Mouse (Mus musculus) hindbrain, embryonic 11.5 days (tissue): ENCODE data around the gene Cyp4f18. TPM values are rescaled to one million over a fixed set of nuclear protein-coding genes. Genes with fewer than 3 reads are reported as not detected.
"Not testable (repeated sequence)": the region's sequence is repeated elsewhere in the genome, so short reads cannot be mapped to it uniquely, and the experiment has no call there.

Source experiments
- ATAC-seq: fragments of 200-750 bp; cut with Nextera tagmentation; 2 replicates; pipeline ENCODE4 v1.8.0; 2017; ENCODE audit warnings: mild to moderate bottlenecking, moderate TSS enrichment, moderate library complexity; ENCODE audit not compliant: low FRiP score
- DNase-seq: peaks from one replicate; pipeline ENCODE4 v3.0.0-alpha.2; 2015; ENCODE audit warnings: low spot score
- H3K27ac ChIP-seq: fragments of 300-500 bp; sonication (generic); 2 replicates; pipeline ENCODE4 v1.5.1; 2014; ENCODE audit warnings: mild to moderate bottlenecking, low read depth, low read length
- H3K27me3 ChIP-seq: fragments of 300-500 bp; sonication (generic); 2 replicates; pipeline ENCODE4 v1.6.1; 2014; ENCODE audit warnings: mild to moderate bottlenecking, low read length, moderate library complexity, mixed read lengths; ENCODE audit not compliant: control insufficient read depth, insufficient read depth
- H3K36me3 ChIP-seq: fragments of 300-500 bp; sonication (generic); 2 replicates; pipeline ENCODE4 v1.6.1; 2014; ENCODE audit warnings: mild to moderate bottlenecking, low read length, moderate library complexity, mixed read lengths; ENCODE audit not compliant: control insufficient read depth, insufficient read depth
- H3K4me1 ChIP-seq: fragments of 300-500 bp; sonication (generic); replicated peaks from 2 replicates; pipeline ENCODE4 v1.6.1; 2014; ENCODE audit warnings: low read length, mixed read lengths; ENCODE audit not compliant: control insufficient read depth, insufficient read depth
- H3K4me2 ChIP-seq: fragments of 300-500 bp; sonication (generic); replicated peaks from 2 replicates; pipeline ENCODE4 v1.6.1; 2014; ENCODE audit warnings: mild to moderate bottlenecking, low read depth, low read length
- H3K4me3 ChIP-seq: fragments of 300-500 bp; sonication (generic); 2 replicates; pipeline ENCODE4 v1.5.1; 2014; ENCODE audit warnings: low read depth, low read length
- H3K9ac ChIP-seq: fragments of 300-500 bp; sonication (generic); 2 replicates; pipeline ENCODE4 v1.6.1; 2014; ENCODE audit warnings: low read depth, low read length
- H3K9me3 ChIP-seq: fragments of 300-500 bp; sonication (generic); 2 replicates; pipeline ENCODE4 v1.6.1; 2016; ENCODE audit warnings: low read length; ENCODE audit not compliant: control insufficient read depth
- WGBS: fragments of 180-500 bp; shearing (Covaris S2); extraction: QIAGEN DNeasy Blood & Tissue Kit; methylation state at CpG from one replicate; pipeline ENCODE4 v1.1.7; 2014; 5-methylcytosine and 5-hydroxymethylcytosine counted together
- polyA plus RNA-seq: library from polyadenylated mRNA; unstranded; fragments of >200 nt; fragmentation: Nextera tagmentation; extraction: Ambion mirVana; gene quantifications from 2 replicates; pipeline ENCODE4 v1.2.1, GENCODE M21; 2014

Gene Cyp4f18
- polyA plus RNA-seq, result 0.56 and 0.94 TPM in 2 replicates

DNA sequence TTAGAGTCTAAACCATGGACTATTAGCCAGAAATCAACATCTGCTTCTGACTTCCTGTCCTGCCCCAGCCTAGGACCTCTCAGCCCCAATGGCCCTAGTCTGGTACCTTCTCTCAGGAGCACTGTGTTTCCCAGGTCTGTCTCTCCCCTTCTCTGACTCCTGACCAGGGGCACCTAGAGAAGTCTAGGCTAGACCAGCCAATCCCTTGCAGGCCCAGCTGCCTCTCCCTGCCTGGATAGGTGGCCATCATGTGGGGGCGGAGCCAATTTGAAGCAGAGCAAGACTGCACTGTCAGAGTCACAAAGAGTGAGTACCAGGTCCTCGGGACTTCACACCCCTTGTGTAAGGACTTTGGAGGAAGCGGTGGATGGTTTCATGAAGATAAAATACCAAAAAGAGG lies at the start of gene Cyp4f18:
Cyp4f18 (minus strand) TSS at position 154 of the 400 bp plus-strand sequence.
- no peaks in the 10 kb centered on the region for H3K9me3 ChIP-seq
- no peaks in the 10 kb centered on the region for H3K36me3 ChIP-seq
- H3K9ac ChIP-seq, result no peak within 1 kb of the TSS
- 69% methylated on average over 3 of the region's 3 CpGs for WGBS
- H3K27ac ChIP-seq, result no peak within 1 kb of the TSS
- no peaks in the 10 kb centered on the region for H3K27me3 ChIP-seq
- no peak; the same call in 1 of the 2 replicates for ATAC-seq
- no peak within 1 kb of the TSS for H3K4me2 ChIP-seq
- no peak within 1 kb of the TSS for H3K4me3 ChIP-seq
- DNase-seq, result no peak
- no peaks in the 10 kb centered on the region for H3K4me1 ChIP-seq

DNA sequence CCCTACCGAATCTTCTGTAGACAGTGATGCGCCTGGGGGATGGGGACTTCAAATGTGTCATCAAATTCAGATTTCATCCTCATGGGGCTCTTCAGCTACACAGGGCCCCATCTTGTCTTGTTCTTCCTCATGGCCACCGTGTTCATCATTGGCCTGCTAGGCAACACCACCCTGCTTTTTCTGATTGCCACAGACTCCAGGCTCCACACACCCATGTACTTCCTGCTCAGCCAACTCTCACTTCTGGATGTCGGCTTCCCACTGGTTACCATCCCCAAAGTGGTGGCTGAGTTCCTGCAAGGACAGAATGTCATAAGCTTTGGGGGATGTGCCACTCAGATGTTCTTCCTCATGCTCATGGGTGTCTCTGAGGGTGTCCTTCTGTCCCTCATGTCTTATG lies 48.2 kb upstream of the Cyp4f18 start:
- not testable (repeated sequence) for DNase-seq, H3K4me3 ChIP-seq, H3K36me3 ChIP-seq, H3K9ac ChIP-seq, H3K4me2 ChIP-seq, H3K27me3 ChIP-seq, H3K27ac ChIP-seq, H3K9me3 ChIP-seq, H3K4me1 ChIP-seq, ATAC-seq
- 89% methylated on average over 3 of the region's 4 CpGs for WGBS

DNA sequence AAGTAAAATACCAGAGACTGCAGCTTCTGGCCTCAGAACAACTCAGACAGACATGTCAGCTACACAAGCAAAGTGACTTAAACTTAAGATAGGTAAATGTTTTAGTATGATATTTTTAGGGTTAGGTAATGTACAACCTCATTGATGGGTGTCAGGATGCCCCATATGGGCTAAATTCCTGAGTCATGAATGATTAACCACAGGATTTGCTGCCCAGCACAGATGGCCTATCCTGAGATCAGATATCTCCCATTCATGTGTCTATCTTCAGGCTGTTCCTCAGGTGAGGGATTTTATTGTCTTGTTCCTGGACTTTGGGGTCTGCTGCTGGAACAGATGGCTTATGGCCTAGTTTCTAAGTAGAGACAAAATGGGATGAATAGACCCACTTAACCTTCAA lies 45.2 kb upstream of the Cyp4f18 start:
- not testable (repeated sequence) for H3K27me3 ChIP-seq, H3K4me2 ChIP-seq, H3K9me3 ChIP-seq, H3K36me3 ChIP-seq, H3K4me3 ChIP-seq, H3K27ac ChIP-seq, DNase-seq, H3K9ac ChIP-seq, ATAC-seq, H3K4me1 ChIP-seq

DNA sequence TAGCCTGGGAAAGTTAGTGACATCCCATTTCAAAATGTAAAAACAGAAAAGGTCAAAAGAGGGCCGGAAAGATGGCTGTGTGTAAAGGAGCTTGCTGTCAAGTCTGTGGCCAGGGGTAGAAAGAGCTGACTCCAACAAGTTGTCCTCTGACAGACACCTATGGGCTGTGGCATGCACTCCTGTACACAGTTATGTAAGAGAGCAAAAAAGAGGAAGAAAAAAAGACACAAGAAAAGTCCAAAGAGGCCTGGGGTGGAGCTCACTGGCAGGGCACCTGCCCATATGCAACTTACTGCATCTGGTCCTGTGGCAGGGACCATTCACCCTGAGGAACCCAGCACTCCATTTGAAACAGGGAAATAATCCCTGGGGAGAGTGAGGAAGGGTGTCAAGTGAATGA lies 33.1 kb upstream of the Cyp4f18 start:
- WGBS, result 92% methylated on average over 1 of the region's 1 CpGs
- H3K4me2 ChIP-seq, result no peak overlapping the region
- no peak overlapping the region for H3K4me3 ChIP-seq
- H3K36me3 ChIP-seq, result no peaks in the 10 kb centered on the region
- H3K27me3 ChIP-seq, result no peaks in the 10 kb centered on the region
- H3K27ac ChIP-seq, result no peak overlapping the region
- no peaks in the 10 kb centered on the region for H3K4me1 ChIP-seq
- no peaks in the 10 kb centered on the region for H3K9me3 ChIP-seq
- DNase-seq (no peak), ATAC-seq (no peak)
- no peak overlapping the region for H3K9ac ChIP-seq

DNA sequence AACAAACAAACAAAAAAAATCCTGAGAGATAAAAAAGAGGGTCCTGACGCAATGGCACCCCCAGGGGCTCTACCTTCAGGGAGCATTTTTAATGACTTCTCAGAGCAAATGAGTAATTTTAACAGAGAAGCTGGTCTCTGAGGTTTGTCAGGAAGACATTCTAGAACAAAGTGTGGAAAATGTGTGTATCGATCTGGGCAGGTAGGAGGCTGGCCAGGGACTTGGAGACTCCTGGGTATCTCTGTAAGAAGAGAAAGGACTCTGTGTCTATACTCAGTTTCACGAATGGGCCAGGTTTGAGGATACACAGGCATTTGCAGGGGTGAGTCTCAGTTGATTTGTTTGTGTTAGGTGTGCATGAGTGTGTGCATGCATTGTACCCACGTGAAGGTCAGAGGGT lies 31.5 kb upstream of the Cyp4f18 start, which contains the start of gene Olfr372:
Olfr372 (plus strand) TSS at position 301 of the 400 bp plus-strand sequence.
- not testable (repeated sequence) for H3K9ac ChIP-seq, H3K27ac ChIP-seq, H3K27me3 ChIP-seq, H3K4me3 ChIP-seq, DNase-seq, H3K4me1 ChIP-seq, ATAC-seq, H3K36me3 ChIP-seq, H3K9me3 ChIP-seq, H3K4me2 ChIP-seq
- 84% methylated on average over 4 of the region's 4 CpGs for WGBS

DNA sequence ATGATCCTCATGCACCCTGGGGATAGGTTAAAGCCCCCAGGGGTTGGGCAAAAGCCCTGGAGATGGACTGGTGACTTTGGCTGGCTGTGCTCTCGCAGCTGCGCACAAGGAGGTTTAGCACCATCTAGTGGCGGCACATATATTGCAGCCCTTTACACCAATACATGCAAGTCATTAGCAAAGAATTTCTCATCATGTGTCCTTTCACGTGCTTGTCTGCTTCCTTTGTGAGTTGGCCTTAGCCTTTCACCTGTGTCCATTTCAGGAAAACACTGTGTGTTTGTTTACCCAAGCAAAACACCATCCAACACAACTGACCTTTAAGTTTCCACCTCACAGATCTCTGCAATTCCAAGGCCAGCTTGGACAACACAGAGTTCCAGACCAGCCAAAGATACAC lies 23.5 kb upstream of the Cyp4f18 start:
- not testable (repeated sequence) for H3K4me2 ChIP-seq, H3K36me3 ChIP-seq, H3K27me3 ChIP-seq, H3K4me3 ChIP-seq, H3K9ac ChIP-seq, ATAC-seq, H3K4me1 ChIP-seq, H3K27ac ChIP-seq, H3K9me3 ChIP-seq, DNase-seq
- 35% methylated on average over 4 of the region's 4 CpGs for WGBS

DNA sequence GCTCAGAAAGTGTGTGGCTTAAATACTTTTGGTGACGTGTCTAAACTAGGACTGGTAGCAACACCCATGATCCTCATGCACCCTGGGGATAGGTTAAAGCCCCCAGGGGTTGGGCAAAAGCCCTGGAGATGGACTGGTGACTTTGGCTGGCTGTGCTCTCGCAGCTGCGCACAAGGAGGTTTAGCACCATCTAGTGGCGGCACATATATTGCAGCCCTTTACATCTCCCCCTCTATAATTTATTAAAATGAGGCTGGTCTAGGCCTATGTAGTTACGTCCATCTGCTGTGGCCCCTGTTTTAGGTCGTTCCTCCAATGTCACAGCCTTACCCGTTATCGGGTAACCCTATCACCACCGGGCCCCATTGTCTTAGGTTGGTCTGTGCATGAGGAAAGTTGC lies 15.5 kb upstream of the Cyp4f18 start:
- H3K4me2 ChIP-seq, H3K27ac ChIP-seq, H3K9me3 ChIP-seq, DNase-seq, H3K4me3 ChIP-seq, H3K27me3 ChIP-seq, ATAC-seq, H3K9ac ChIP-seq, H3K36me3 ChIP-seq, H3K4me1 ChIP-seq: not testable (repeated sequence)
- WGBS, result 8% methylated on average over 3 of the region's 9 CpGs

DNA sequence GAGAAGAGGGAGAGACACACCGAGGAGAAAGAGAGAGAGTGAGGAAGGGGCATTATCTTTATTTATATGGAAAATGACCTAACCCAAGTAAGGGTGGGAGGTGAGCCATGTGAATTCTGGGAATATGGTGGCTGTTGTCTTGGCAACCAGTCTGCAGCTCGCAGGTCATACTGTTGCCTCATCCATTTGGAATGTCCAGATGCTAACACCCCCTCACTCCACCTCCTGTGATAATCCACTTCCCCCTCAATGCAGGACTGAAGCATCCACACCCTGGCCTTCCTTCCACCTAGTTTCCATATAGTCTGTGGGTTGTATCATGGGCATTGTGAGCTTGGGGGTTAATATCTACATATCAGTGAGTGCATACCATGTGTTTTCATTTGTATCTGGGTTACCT lies 10.4 kb upstream of the Cyp4f18 start:
- no peak overlapping the region for H3K9ac ChIP-seq
- no peaks in the 10 kb centered on the region for H3K27me3 ChIP-seq
- no peak overlapping the region for H3K4me3 ChIP-seq
- no peaks in the 10 kb centered on the region for H3K36me3 ChIP-seq
- no peak overlapping the region for H3K4me2 ChIP-seq
- no peaks in the 10 kb centered on the region for H3K9me3 ChIP-seq
- DNase-seq, result no peak
- 62% methylated on average over 2 of the region's 2 CpGs for WGBS
- H3K27ac ChIP-seq, result no peak overlapping the region
- H3K4me1 ChIP-seq, result no peaks in the 10 kb centered on the region
- no peak for ATAC-seq

DNA sequence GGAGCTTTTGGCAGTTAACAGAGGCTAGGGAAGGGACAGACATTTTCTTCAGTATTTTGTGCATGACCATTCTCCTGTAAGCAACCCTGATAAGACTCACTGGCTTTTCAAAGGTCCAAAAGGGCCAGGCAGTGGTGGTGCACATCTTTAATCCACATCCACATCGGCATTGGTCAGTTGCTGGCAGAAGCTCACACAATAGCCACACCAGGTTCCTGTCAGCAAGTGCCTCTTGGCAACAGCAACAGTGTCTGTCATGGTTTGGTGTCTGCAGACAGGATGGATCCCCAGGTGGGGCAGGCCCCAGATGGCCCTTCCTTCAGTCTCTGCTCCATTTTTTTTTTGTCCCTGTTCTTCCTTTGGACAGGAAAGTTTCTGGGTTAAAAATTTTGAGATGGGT lies 9.6 kb upstream of the Cyp4f18 start:
- not testable (repeated sequence) for H3K36me3 ChIP-seq, DNase-seq, H3K27ac ChIP-seq, H3K9me3 ChIP-seq, H3K4me3 ChIP-seq, ATAC-seq, H3K4me1 ChIP-seq, H3K4me2 ChIP-seq, H3K9ac ChIP-seq, H3K27me3 ChIP-seq
- WGBS, result 86% methylated on average over 1 of the region's 1 CpGs
